Mouse (Mus musculus): ENCODE results near the gene Polr2a. TPM values are rescaled to one million over a fixed set of nuclear protein-coding genes. Genes with fewer than 3 reads are reported as not detected.

Gene Polr2a
- polyA plus RNA-seq, 1 experiment from 2014 or later, result 14.0 TPM

- H3K4me3 ChIP-seq (ENCODE audit: low read depth, low read length), result peak overlapping the region; percentile 26
- ATAC-seq, result no peak
- TF ChIP-seq CTCF (IDR thresholded peaks at IDR 0.05; ENCODE audit: low read depth), result no peak
These were observed 73.5 kb downstream of the Polr2a start for GRCm38 (mm10) chr11:69684936-69685335.

GRCm38 (mm10) chr11:69684128-69684745 is 74.2 kb downstream of the Polr2a start:
- peak overlapping the region; percentile 26 for H3K4me3 ChIP-seq (ENCODE audit: low read depth, low read length)
- peak; percentile 67 for ATAC-seq
- H3K9me3 ChIP-seq (ENCODE audit: control insufficient read depth), result no peaks in the 10 kb centered on the region
- peak overlapping the region; percentile 31; the same call in 1 of the 2 replicates for H3K9ac ChIP-seq (ENCODE audit: low read depth, low read length)
- H3K36me3 ChIP-seq (ENCODE audit: control insufficient read depth, insufficient read depth), result no peaks in the 10 kb centered on the region; the same call in 1 of the 2 replicates
- TF ChIP-seq CTCF (IDR thresholded peaks at IDR 0.05; ENCODE audit: low read depth), result no peak
- H3K27ac ChIP-seq (ENCODE audit: low read depth, low read length), result peak overlapping the region; percentile 89
- H3K4me2 ChIP-seq (replicated peaks; ENCODE audit: low read depth), result peak overlapping the region; percentile 62
- no peaks in the 10 kb centered on the region for H3K27me3 ChIP-seq (replicated peaks; ENCODE audit: control insufficient read depth, insufficient read depth, low read length)
- WGBS, result 65% methylated on average over 12 of the region's 12 CpGs
- peaks cover 12% of the 10 kb centered on the region for H3K4me1 ChIP-seq (replicated peaks; ENCODE audit: control insufficient read depth, insufficient read depth, low read length)

More at GRCm38 (mm10) chr11:69684936-69685335, 73.5 kb downstream of the Polr2a start:
- no peaks in the 10 kb centered on the region for H3K27me3 ChIP-seq (replicated peaks; ENCODE audit: control insufficient read depth, insufficient read depth, low read length)
- peaks cover 12% of the 10 kb centered on the region for H3K4me1 ChIP-seq (replicated peaks; ENCODE audit: control insufficient read depth, insufficient read depth, low read length)
- peak overlapping the region; percentile 89; the same call in 1 of the 2 replicates for H3K27ac ChIP-seq (ENCODE audit: low read depth, low read length)
- WGBS, result 89% methylated on average over 6 of the region's 6 CpGs
- H3K9ac ChIP-seq (ENCODE audit: low read depth, low read length), result 0 out of 2 replicates have a peak overlapping the region, but pooled peaks have one; percentile 31
- no peaks in the 10 kb centered on the region for H3K9me3 ChIP-seq (ENCODE audit: control insufficient read depth)
- no peaks in the 10 kb centered on the region; the same call in 1 of the 2 replicates for H3K36me3 ChIP-seq (ENCODE audit: control insufficient read depth, insufficient read depth)
- peak overlapping the region; percentile 62 for H3K4me2 ChIP-seq (replicated peaks; ENCODE audit: low read depth)

Other genes starting within 250 kb of the Polr2a start
- gene Dnah2, start 209.5 kb downstream of the Polr2a start, polyA plus RNA-seq (2015; fragmentation: Nextera tagmentation; extraction: Ambion mirVana), result 8.0 and 8.7 TPM in 2 replicates
- 4.4 and 4.6 TPM in 2 replicates for gene Efnb3, start 198.4 kb downstream of the Polr2a start, polyA plus RNA-seq (2015; fragmentation: Nextera tagmentation; extraction: Ambion mirVana)
- gene Wrap53, start 178.4 kb downstream of the Polr2a start, polyA plus RNA-seq (2015; fragmentation: Nextera tagmentation; extraction: Ambion mirVana), result 14.3 and 14.7 TPM in 2 replicates
- gene Trp53, start 178.3 kb downstream of the Polr2a start, polyA plus RNA-seq (2015; fragmentation: Nextera tagmentation; extraction: Ambion mirVana), result 48.0 and 49.6 TPM in 2 replicates
- 5.9 and 7.5 TPM in 2 replicates for gene Atp1b2, start 152.7 kb downstream of the Polr2a start, polyA plus RNA-seq (2015; fragmentation: Nextera tagmentation; extraction: Ambion mirVana)
- gene Shbg, start 140.7 kb downstream of the Polr2a start, polyA plus RNA-seq (2015; fragmentation: Nextera tagmentation; extraction: Ambion mirVana), result 0.24 TPM in 1 of 2 replicates, not detected in the other
- gene Sat2, start 136.6 kb downstream of the Polr2a start, polyA plus RNA-seq (2015; fragmentation: Nextera tagmentation; extraction: Ambion mirVana), result 34.1 and 40.3 TPM in 2 replicates
- 9.8 and 10.8 TPM in 2 replicates for gene Fxr2, start 125.6 kb downstream of the Polr2a start, polyA plus RNA-seq (2015; fragmentation: Nextera tagmentation; extraction: Ambion mirVana)
- not detected in 2 replicates for gene Sox15, start 103.3 kb downstream of the Polr2a start, polyA plus RNA-seq (2015; fragmentation: Nextera tagmentation; extraction: Ambion mirVana)
- gene Mpdu1, start 96.0 kb downstream of the Polr2a start, polyA plus RNA-seq (2015; fragmentation: Nextera tagmentation; extraction: Ambion mirVana), result 95.7 and 96.6 TPM in 2 replicates
- gene Cd68, start 92.5 kb downstream of the Polr2a start, polyA plus RNA-seq (2015; fragmentation: Nextera tagmentation; extraction: Ambion mirVana), result 20.9 and 21.0 TPM in 2 replicates
- 279 and 291 TPM in 2 replicates for gene Eif4a1, start 86.2 kb downstream of the Polr2a start, polyA plus RNA-seq (2015; fragmentation: Nextera tagmentation; extraction: Ambion mirVana)
- 26.7 and 27.6 TPM in 2 replicates for gene Senp3, start 76.6 kb downstream of the Polr2a start, polyA plus RNA-seq (2015; fragmentation: Nextera tagmentation; extraction: Ambion mirVana)
- 1.6 and 1.8 TPM in 2 replicates for gene Tnfsf13, start 72.9 kb downstream of the Polr2a start, polyA plus RNA-seq (2015; fragmentation: Nextera tagmentation; extraction: Ambion mirVana)
- gene Tnfsf12, start 62.8 kb downstream of the Polr2a start, polyA plus RNA-seq (2015; fragmentation: Nextera tagmentation; extraction: Ambion mirVana), result 6.6 and 7.2 TPM in 2 replicates
- gene Tnfsfm13, start 62.5 kb downstream of the Polr2a start, polyA plus RNA-seq (2015; fragmentation: Nextera tagmentation; extraction: Ambion mirVana), result 4.1 and 4.8 TPM in 2 replicates
- gene Slc35g3, start 3.3 kb upstream of the Polr2a start, polyA plus RNA-seq (2015; fragmentation: Nextera tagmentation; extraction: Ambion mirVana), result 0.09 and 0.12 TPM in 2 replicates
- gene Zbtb4, start 7.3 kb upstream of the Polr2a start, polyA plus RNA-seq (2015; fragmentation: Nextera tagmentation; extraction: Ambion mirVana), result 2.1 and 2.4 TPM in 2 replicates
- gene Chrnb1, start 37.3 kb upstream of the Polr2a start, polyA plus RNA-seq (2015; fragmentation: Nextera tagmentation; extraction: Ambion mirVana), result 2.4 and 2.8 TPM in 2 replicates
- gene Fgf11, start 43.2 kb upstream of the Polr2a start, polyA plus RNA-seq (2015; fragmentation: Nextera tagmentation; extraction: Ambion mirVana), result 0.18 and 0.38 TPM in 2 replicates
- 58.0 and 59.4 TPM in 2 replicates for gene Tmem102, start 47.0 kb upstream of the Polr2a start, polyA plus RNA-seq (2015; fragmentation: Nextera tagmentation; extraction: Ambion mirVana)
- gene Gm39566, start 56.7 kb upstream of the Polr2a start, polyA plus RNA-seq (2015; fragmentation: Nextera tagmentation; extraction: Ambion mirVana), result not detected in 2 replicates
- gene Spem2, start 59.8 kb upstream of the Polr2a start, polyA plus RNA-seq (2015; fragmentation: Nextera tagmentation; extraction: Ambion mirVana), result 0.07 TPM in 1 of 2 replicates, not detected in the other
- not detected in 2 replicates for gene Spem1, start 63.5 kb upstream of the Polr2a start, polyA plus RNA-seq (2015; fragmentation: Nextera tagmentation; extraction: Ambion mirVana)
- 1.8 and 2.2 TPM in 2 replicates for gene Nlgn2, start 79.1 kb upstream of the Polr2a start, polyA plus RNA-seq (2015; fragmentation: Nextera tagmentation; extraction: Ambion mirVana)
- gene Tmem256, start 79.9 kb upstream of the Polr2a start, polyA plus RNA-seq (2015; fragmentation: Nextera tagmentation; extraction: Ambion mirVana), result 584 and 590 TPM in 2 replicates
- gene Plscr3, start 87.7 kb upstream of the Polr2a start, polyA plus RNA-seq (2015; fragmentation: Nextera tagmentation; extraction: Ambion mirVana), result 42.0 and 44.8 TPM in 2 replicates
- gene Tnk1, start 100.1 kb upstream of the Polr2a start, polyA plus RNA-seq (2015; fragmentation: Nextera tagmentation; extraction: Ambion mirVana), result 11.7 and 12.8 TPM in 2 replicates
- not detected in 2 replicates for gene Tmem95, start 119.4 kb upstream of the Polr2a start, polyA plus RNA-seq (2015; fragmentation: Nextera tagmentation; extraction: Ambion mirVana)
- gene Kctd11, start 122.8 kb upstream of the Polr2a start, polyA plus RNA-seq (2015; fragmentation: Nextera tagmentation; extraction: Ambion mirVana), result 4.0 and 4.1 TPM in 2 replicates
- 1.1 TPM in 2 replicates for gene Acap1, start 136.9 kb upstream of the Polr2a start, polyA plus RNA-seq (2015; fragmentation: Nextera tagmentation; extraction: Ambion mirVana)
- 3.5 and 3.8 TPM in 2 replicates for gene 2810408A11Rik, start 142.3 kb upstream of the Polr2a start, polyA plus RNA-seq (2015; fragmentation: Nextera tagmentation; extraction: Ambion mirVana)
- 9.7 and 10.3 TPM in 2 replicates for gene Neurl4, start 142.4 kb upstream of the Polr2a start, polyA plus RNA-seq (2015; fragmentation: Nextera tagmentation; extraction: Ambion mirVana)
- gene Gps2, start 155.3 kb upstream of the Polr2a start, polyA plus RNA-seq (2015; fragmentation: Nextera tagmentation; extraction: Ambion mirVana), result 40.4 and 42.3 TPM in 2 replicates
- 716 and 774 TPM in 2 replicates for gene Eif5a, start 163.3 kb upstream of the Polr2a start, polyA plus RNA-seq (2015; fragmentation: Nextera tagmentation; extraction: Ambion mirVana)
- 0.42 and 0.43 TPM in 2 replicates for gene Ybx2, start 177.2 kb upstream of the Polr2a start, polyA plus RNA-seq (2015; fragmentation: Nextera tagmentation; extraction: Ambion mirVana)
- 18.3 and 18.7 TPM in 2 replicates for gene Slc2a4, start 189.6 kb upstream of the Polr2a start, polyA plus RNA-seq (2015; fragmentation: Nextera tagmentation; extraction: Ambion mirVana)
- 1,243 and 1,341 TPM in 2 replicates for gene Cldn7, start 206.1 kb upstream of the Polr2a start, polyA plus RNA-seq (2015; fragmentation: Nextera tagmentation; extraction: Ambion mirVana)
- 23.2 and 24.1 TPM in 2 replicates for gene Ctdnep1, start 222.5 kb upstream of the Polr2a start, polyA plus RNA-seq (2015; fragmentation: Nextera tagmentation; extraction: Ambion mirVana)
- 56.8 and 57.7 TPM in 2 replicates for gene Elp5, start 223.9 kb upstream of the Polr2a start, polyA plus RNA-seq (2015; fragmentation: Nextera tagmentation; extraction: Ambion mirVana)
- gene Gabarap, start 232.5 kb upstream of the Polr2a start, polyA plus RNA-seq (2015; fragmentation: Nextera tagmentation; extraction: Ambion mirVana), result 1,065 and 1,136 TPM in 2 replicates
- 32.6 and 37.7 TPM in 2 replicates for gene Phf23, start 237.1 kb upstream of the Polr2a start, polyA plus RNA-seq (2015; fragmentation: Nextera tagmentation; extraction: Ambion mirVana)
- gene Dvl2, start 242.0 kb upstream of the Polr2a start, polyA plus RNA-seq (2015; fragmentation: Nextera tagmentation; extraction: Ambion mirVana), result 9.1 TPM in 2 replicates

Data from intestine, postnatal 0 days (tissue).